Mouse (Mus musculus) liver, postnatal 0 days (tissue): ENCODE results near the gene Osbp. TPM values are rescaled to one million over a fixed set of nuclear protein-coding genes. Genes with fewer than 3 reads are reported as not detected.
"Not testable (repeated sequence)": the region's sequence is repeated elsewhere in the genome, so short reads cannot be mapped to it uniquely, and the experiment has no call there.

ENCODE experiments used
- ATAC-seq: fragments of 200-750 bp; cut with Nextera tagmentation; 2 replicates; pipeline ENCODE4 v1.8.0; 2017; ENCODE audit warnings: mild to moderate bottlenecking, moderate library complexity
- DNase-seq: peaks from one replicate; pipeline ENCODE4 v3.0.0-alpha.2; 2016
- H3K27ac ChIP-seq: fragments of 300-500 bp; sonication (generic); 2 replicates; pipeline ENCODE4 v1.5.1; 2014; ENCODE audit warnings: antibody characterized with exemption, moderate library complexity, mild to moderate bottlenecking, low read depth
- H3K27me3 ChIP-seq: fragments of 300-500 bp; sonication (generic); 2 replicates; pipeline ENCODE4 v1.6.1; 2014; ENCODE audit warnings: low read length, control low read depth, mixed read lengths; ENCODE audit not compliant: insufficient read depth
- H3K36me3 ChIP-seq: fragments of 300-500 bp; sonication (generic); replicated peaks from 2 replicates; pipeline ENCODE4 v1.6.1; 2014; ENCODE audit warnings: mild to moderate bottlenecking, control low read depth, low read length, moderate library complexity, mixed read lengths; ENCODE audit not compliant: insufficient read depth
- H3K4me1 ChIP-seq: fragments of 300-500 bp; sonication (generic); 2 replicates; pipeline ENCODE4 v1.6.1; 2014; ENCODE audit warnings: antibody characterized with exemption, mild to moderate bottlenecking, control low read depth; ENCODE audit not compliant: insufficient read depth
- H3K4me2 ChIP-seq: fragments of 300-500 bp; sonication (generic); 2 replicates; pipeline ENCODE4 v1.6.1; 2014; ENCODE audit warnings: low read depth, mild to moderate bottlenecking, low read length, moderate library complexity, mixed read lengths
- H3K4me3 ChIP-seq: fragments of 300-500 bp; sonication (generic); 2 replicates; pipeline ENCODE4 v1.5.1; 2014; ENCODE audit warnings: low read depth, low read length
- H3K9ac ChIP-seq: fragments of 300-500 bp; sonication (generic); replicated peaks from 2 replicates; pipeline ENCODE4 v1.6.1; 2014; ENCODE audit warnings: mild to moderate bottlenecking, moderate library complexity
- H3K9me3 ChIP-seq: fragments of 300-500 bp; sonication (generic); 2 replicates; pipeline ENCODE4 v1.6.1; 2016; ENCODE audit warnings: mild to moderate bottlenecking, control low read depth, low read length, mixed read lengths
- CTCF ChIP-seq: sonication (generic); IDR thresholded peaks from 2 replicates; pipeline ENCODE4 v1.5.1; 2016; ENCODE audit warnings: antibody characterized with exemption, low read depth
- EP300 ChIP-seq: IDR thresholded peaks from 2 replicates; pipeline ENCODE4 v1.6.1; 2016; ENCODE audit warnings: antibody characterized with exemption, low read depth, mild to moderate bottlenecking
- WGBS: fragments of 180-500 bp; shearing (Covaris S2); extraction: QIAGEN DNeasy Blood & Tissue Kit; methylation state at CpG from one replicate; pipeline ENCODE4 v1.1.7; 2014; ENCODE audit not compliant: insufficient replicate concordance; 5-methylcytosine and 5-hydroxymethylcytosine counted together
- polyA plus RNA-seq: library from polyadenylated mRNA; unstranded; fragments of >200 nt; fragmentation: Nextera tagmentation; extraction: Ambion mirVana; gene quantifications from 2 replicates; pipeline ENCODE4 v1.2.1, GENCODE M21; 2015

Osbp gene
- 2.6 and 2.7 TPM in 2 replicates for polyA plus RNA-seq

DNA sequence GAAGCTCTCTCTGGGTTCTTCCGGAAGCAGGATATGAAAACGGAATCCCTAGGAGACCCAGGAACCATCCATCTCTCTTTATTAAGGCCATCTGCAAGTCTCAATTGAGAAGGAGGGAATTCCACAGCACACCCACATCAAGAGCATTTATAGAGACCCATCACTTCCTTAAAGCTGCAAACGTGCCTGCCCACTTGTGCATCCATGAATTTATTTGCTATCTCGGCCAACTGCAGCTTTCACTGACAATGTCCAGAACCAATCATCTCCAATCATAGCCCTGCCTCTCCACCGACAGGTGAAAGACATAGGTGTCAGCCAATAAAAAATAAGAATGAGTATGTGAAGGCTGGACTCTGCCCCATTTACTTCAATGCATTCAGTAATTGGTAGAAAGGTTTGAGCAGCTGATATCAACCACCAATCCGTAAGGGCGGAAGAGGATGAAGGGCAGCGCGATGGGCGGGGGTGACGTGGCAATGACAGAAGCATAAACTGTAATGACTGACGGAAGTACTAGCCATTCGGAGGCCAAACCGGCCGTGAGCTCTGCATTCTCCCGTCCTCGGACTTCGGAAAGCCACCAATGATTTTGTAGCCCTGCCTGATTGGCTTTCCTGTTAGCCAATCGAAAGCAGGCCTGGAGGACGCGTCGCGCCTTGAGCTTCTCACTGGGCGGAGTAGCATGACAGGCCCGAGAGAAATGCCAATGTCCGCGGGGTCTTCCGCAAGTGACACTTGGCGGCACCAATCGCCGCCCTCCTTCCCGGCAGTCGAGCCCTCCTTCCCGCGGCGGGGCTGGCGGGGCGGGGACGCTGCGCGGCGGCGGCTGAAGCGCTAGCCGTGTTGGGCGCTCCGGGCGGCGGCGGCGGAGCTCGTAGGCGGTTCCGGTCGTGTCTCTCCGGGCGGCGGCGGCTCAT is at the start of gene Osbp:
Osbp (plus strand) TSS at position 919 of the 920 bp plus-strand sequence.
- peak; percentile 94 for ATAC-seq
- no peaks in the 10 kb centered on the region for H3K9me3 ChIP-seq
- peak within 1 kb of the TSS; percentile 91 for H3K4me3 ChIP-seq
- peak within 1 kb of the TSS; percentile 98 for H3K4me2 ChIP-seq
- H3K27ac ChIP-seq = peak within 1 kb of the TSS; percentile 97
- peaks cover 17% of the 10 kb centered on the region for H3K4me1 ChIP-seq
- no peaks in the 10 kb centered on the region for H3K27me3 ChIP-seq
- no peaks in the 10 kb centered on the region; the same call in 1 of the 2 replicates for H3K36me3 ChIP-seq
- TF ChIP-seq EP300 = peak; percentile 79
- no peak for TF ChIP-seq CTCF
- under 1% methylated on average over 59 of the region's 59 CpGs for WGBS
- DNase-seq = peak; percentile 97
- peak within 1 kb of the TSS; percentile 96 for H3K9ac ChIP-seq

DNA sequence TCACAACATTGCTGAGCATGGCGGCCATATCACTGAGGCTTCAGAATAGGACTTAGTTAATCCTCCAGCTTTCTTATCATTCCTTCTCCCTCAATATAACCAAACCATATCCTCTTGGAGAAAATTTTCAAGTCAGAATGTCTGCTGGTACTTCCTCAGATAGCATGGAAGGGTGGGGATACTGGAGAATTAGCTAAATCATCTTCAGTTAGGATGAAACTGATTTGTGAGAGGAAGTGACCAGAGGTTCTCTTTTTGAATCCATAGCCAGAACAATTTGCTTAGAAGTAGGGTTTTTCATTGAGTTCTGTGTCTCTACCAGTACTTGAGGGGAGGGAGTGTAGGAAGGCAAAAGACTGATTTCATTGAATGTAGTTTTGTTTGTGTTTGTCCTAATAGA is 43.7 kb upstream of the Osbp start:
- 0 out of 2 replicates have a peak, but pooled peaks cover 4% of the 10 kb centered on the region for H3K4me1 ChIP-seq
- no peaks in the 10 kb centered on the region for H3K27me3 ChIP-seq
- no peaks in the 10 kb centered on the region for H3K9me3 ChIP-seq
- WGBS = 85% methylated on average over 1 of the region's 1 CpGs
- no peak for TF ChIP-seq EP300
- no peak for TF ChIP-seq CTCF
- H3K4me3 ChIP-seq = no peak overlapping the region
- H3K4me2 ChIP-seq = no peak overlapping the region
- H3K27ac ChIP-seq = no peak overlapping the region
- no peak overlapping the region for H3K9ac ChIP-seq
- no peak for ATAC-seq
- peaks cover 63% of the 10 kb centered on the region for H3K36me3 ChIP-seq
- DNase-seq = no peak

DNA sequence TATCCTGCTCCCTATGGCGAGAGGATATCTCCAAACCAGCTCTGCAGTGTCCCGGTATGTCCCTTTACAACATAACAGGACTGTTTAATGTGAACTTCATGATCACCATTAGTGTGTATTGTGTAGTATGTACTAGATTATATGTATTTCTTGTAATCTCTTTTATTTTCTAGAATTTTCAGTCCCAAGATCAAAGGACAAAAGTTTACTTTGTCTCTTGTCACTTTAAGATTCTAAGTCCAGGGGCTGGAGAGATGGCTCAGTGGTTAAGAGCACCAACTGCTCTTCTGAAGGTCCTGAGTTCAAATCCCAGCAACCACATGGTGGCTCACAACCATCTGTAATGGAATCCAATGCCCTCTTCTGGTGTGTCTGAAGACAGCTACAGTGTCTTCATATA is 43.2 kb upstream of the Osbp start:
- not testable (repeated sequence) for H3K4me3 ChIP-seq, H3K9me3 ChIP-seq, H3K27me3 ChIP-seq, H3K4me2 ChIP-seq, H3K4me1 ChIP-seq, DNase-seq, H3K27ac ChIP-seq, H3K9ac ChIP-seq, ATAC-seq
- H3K36me3 ChIP-seq = peaks cover 59% of the 10 kb centered on the region
- 90% methylated on average over 2 of the region's 2 CpGs for WGBS

- Histone ChIP-seq H3K27ac (no peak overlapping the region), H3K9me3 (no peaks in the 10 kb centered on the region), H3K27me3 (no peaks in the 10 kb centered on the region), H3K4me1 (peaks cover 3% of the 10 kb centered on the region; the same call in 1 of the 2 replicates), H3K4me3 (no peak overlapping the region), H3K4me2 (no peak overlapping the region), H3K36me3 (peaks cover 62% of the 10 kb centered on the region), H3K9ac (no peak overlapping the region)
- no peak for ATAC-seq
- no peak for DNase-seq
- TF ChIP-seq CTCF (no peak), EP300 (no peak)
- 71% methylated on average over 2 of the region's 2 CpGs for WGBS
These were observed 39.4 kb upstream of the Osbp start for GRCm38 (mm10) chr19:11926380-11926779.

DNA sequence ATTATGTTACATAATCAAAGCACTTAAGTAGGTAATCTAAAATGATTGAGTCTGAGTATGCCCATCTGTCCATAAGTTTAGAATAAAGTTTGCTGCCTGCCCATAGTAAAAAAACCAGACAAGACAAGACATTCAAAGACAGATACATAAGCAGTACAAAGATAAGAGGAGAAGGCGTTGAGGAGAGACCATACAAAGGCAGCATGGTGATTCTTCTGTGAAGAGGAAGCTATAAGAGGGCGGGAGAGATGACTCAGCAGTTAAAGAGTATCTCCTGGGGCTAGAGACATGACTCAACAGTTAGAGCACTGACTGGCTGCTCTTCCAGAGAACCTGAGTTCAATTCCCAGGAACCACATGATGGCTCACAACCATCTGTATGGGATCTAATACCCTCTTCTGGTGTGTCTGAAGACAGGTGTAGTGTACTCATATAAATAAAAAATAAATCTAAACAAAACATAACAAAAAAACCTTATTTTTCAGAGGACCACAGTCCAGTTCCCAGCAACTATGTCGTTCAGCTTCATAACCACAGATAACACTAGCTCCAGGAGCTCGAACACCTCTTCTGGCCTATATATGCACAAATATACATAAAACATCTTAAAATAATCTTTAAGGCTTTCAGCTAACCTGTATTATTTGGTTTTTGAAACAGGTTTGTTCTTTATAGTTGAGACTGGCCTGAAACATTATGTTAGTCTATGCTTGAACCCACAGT is 37.6 kb upstream of the Osbp start:
- DNase-seq (no peak), ATAC-seq (peak; percentile 84)
- H3K27me3 ChIP-seq = no peaks in the 10 kb centered on the region
- no peak overlapping the region for H3K9ac ChIP-seq
- peaks cover 65% of the 10 kb centered on the region for H3K36me3 ChIP-seq
- no peak overlapping the region for H3K27ac ChIP-seq
- 66% methylated on average over 4 of the region's 4 CpGs for WGBS
- H3K4me3 ChIP-seq = no peak overlapping the region
- H3K4me2 ChIP-seq = no peak overlapping the region
- no peak for TF ChIP-seq CTCF
- TF ChIP-seq EP300 = no peak
- no peaks in the 10 kb centered on the region for H3K9me3 ChIP-seq
- peaks cover 3% of the 10 kb centered on the region; the same call in 1 of the 2 replicates for H3K4me1 ChIP-seq

GRCm38 (mm10) chr19:11946460-11946859 is 19.3 kb upstream of the Osbp start:
- not testable (repeated sequence) for H3K9me3 ChIP-seq, DNase-seq, H3K4me3 ChIP-seq, H3K27ac ChIP-seq, H3K4me1 ChIP-seq, H3K4me2 ChIP-seq, ATAC-seq, H3K9ac ChIP-seq, H3K27me3 ChIP-seq
- peaks cover 33% of the 10 kb centered on the region for H3K36me3 ChIP-seq
- 92% methylated on average over 9 of the region's 9 CpGs for WGBS
